Mouse (Mus musculus) stomach, postnatal 0 days (tissue): ENCODE results near the gene Paqr5. TPM values are rescaled to one million over a fixed set of nuclear protein-coding genes. Genes with fewer than 3 reads are reported as not detected.

ENCODE experiments used
- ATAC-seq: fragments of 200-750 bp; cut with Nextera tagmentation; 2 replicates; pipeline ENCODE4 v1.8.0; 2017; ENCODE audit not compliant: low FRiP score, low TSS enrichment
- DNase-seq: peaks from one replicate; pipeline ENCODE4 v3.0.0-alpha.2; 2016; ENCODE audit warnings: low spot score
- H3K27ac ChIP-seq: fragments of 300-500 bp; sonication (generic); replicated peaks from 2 replicates; pipeline ENCODE4 v1.5.1; 2014; ENCODE audit warnings: mild to moderate bottlenecking, control low read depth
- H3K27me3 ChIP-seq: fragments of 300-500 bp; sonication (generic); 2 replicates; pipeline ENCODE4 v1.6.1; 2014; ENCODE audit warnings: low read length; ENCODE audit not compliant: control insufficient read depth, insufficient read depth
- H3K36me3 ChIP-seq: fragments of 300-500 bp; sonication (generic); 2 replicates; pipeline ENCODE4 v1.6.1; 2014; ENCODE audit warnings: low read length, mixed read lengths; ENCODE audit not compliant: control insufficient read depth, insufficient read depth
- H3K4me1 ChIP-seq: fragments of 300-500 bp; sonication (generic); replicated peaks from 2 replicates; pipeline ENCODE4 v1.6.1; 2014; ENCODE audit warnings: antibody characterized with exemption; ENCODE audit not compliant: control insufficient read depth, insufficient read depth
- H3K4me2 ChIP-seq: fragments of 300-500 bp; sonication (generic); replicated peaks from 2 replicates; pipeline ENCODE4 v1.6.1; 2014; ENCODE audit warnings: low read depth, mild to moderate bottlenecking, control low read depth, moderate library complexity
- H3K4me3 ChIP-seq: fragments of 300-500 bp; sonication (generic); 2 replicates; pipeline ENCODE4 v1.5.1; 2014; ENCODE audit warnings: low read depth, low read length, control low read depth
- H3K9ac ChIP-seq: fragments of 300-500 bp; sonication (generic); 2 replicates; pipeline ENCODE4 v1.6.1; 2014; ENCODE audit warnings: mild to moderate bottlenecking, low read length, control low read depth, mixed read lengths
- H3K9me3 ChIP-seq: fragments of 300-500 bp; sonication (generic); 2 replicates; pipeline ENCODE4 v1.6.1; 2016; ENCODE audit warnings: low read length; ENCODE audit not compliant: control insufficient read depth
- CTCF ChIP-seq: IDR thresholded peaks from 2 replicates; pipeline ENCODE4 v1.5.1; 2016; ENCODE audit warnings: antibody characterized with exemption, low read depth, mild to moderate bottlenecking, moderate library complexity
- EP300 ChIP-seq: optimal IDR thresholded peaks from 2 replicates; pipeline ENCODE3; 2016; ENCODE audit warnings: antibody characterized with exemption
- WGBS: fragments of 180-500 bp; shearing (Covaris S2); extraction: QIAGEN DNeasy Blood & Tissue Kit; methylation state at CpG from one replicate; pipeline ENCODE4 v1.1.7; 2014; 5-methylcytosine and 5-hydroxymethylcytosine counted together
- polyA plus RNA-seq: library from polyadenylated mRNA; unstranded; fragments of >200 nt; fragmentation: Nextera tagmentation; extraction: Ambion mirVana; gene quantifications from 2 replicates; pipeline ENCODE4 v1.2.1, GENCODE M21; 2015

Paqr5 gene
- 92.5 and 97.2 TPM in 2 replicates for polyA plus RNA-seq

DNA sequence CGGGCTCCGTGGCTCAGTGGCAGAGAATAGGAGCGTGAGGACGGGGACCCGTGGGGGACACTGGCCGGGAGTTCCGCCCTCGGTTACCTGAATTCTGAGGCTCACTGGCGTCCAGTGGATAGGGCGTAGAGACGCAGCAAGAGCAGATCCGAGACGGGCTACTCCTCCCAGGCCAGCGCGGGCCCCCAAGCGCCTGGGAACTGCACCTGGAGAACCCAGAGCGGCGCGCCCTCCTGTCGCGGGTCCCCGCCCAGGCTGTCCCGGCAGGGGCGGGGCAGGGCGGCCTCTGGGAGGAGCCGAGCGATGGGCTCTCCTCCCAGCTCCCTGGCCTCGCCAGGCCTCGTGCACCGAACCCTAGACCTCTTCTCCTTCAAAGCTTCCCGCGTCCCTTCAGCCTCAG is at the start of gene Paqr5:
Paqr5 (minus strand) TSS at position 257 of the 400 bp plus-strand sequence.
- ATAC-seq, result peak; percentile 90

DNA sequence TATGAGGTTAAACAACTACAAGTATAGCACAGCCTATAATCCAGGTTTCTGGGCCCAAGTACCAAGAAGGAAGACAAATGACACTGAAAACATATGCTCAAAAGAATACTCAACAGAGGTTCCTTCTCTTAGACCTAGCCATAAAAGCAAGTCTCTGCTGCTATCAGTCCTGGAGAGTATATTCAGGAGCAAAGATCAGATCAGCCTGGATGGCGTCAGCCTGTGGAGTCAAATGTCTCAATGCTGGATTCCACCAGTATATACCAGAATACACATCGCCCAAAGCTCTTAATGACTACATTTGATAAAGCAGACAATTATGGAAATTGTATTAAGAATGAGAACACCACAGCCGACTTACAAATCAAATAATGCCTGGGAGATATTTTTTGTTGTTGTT is 35.6 kb upstream of the Paqr5 start:
- Histone ChIP-seq H3K36me3 (no peaks in the 10 kb centered on the region), H3K27me3 (no peaks in the 10 kb centered on the region), H3K4me1 (no peaks in the 10 kb centered on the region), H3K9me3 (no peaks in the 10 kb centered on the region), H3K27ac (no peak overlapping the region), H3K9ac (no peak overlapping the region), H3K4me3 (no peak overlapping the region), H3K4me2 (no peak overlapping the region)
- 89% methylated on average over 3 of the region's 3 CpGs for WGBS
- DNase-seq (no peak), ATAC-seq (no peak)
- no peak for TF ChIP-seq CTCF
- no peak for TF ChIP-seq EP300

More for the DNA sequence above, at the start of gene Paqr5:
- Histone ChIP-seq H3K27me3 (no peaks in the 10 kb centered on the region), H3K4me1 (peaks cover 6% of the 10 kb centered on the region; the same call in 1 of the 2 replicates), H3K36me3 (no peaks in the 10 kb centered on the region), H3K27ac (peak within 1 kb of the TSS; percentile 63), H3K4me3 (peak within 1 kb of the TSS; percentile 51), H3K9me3 (no peaks in the 10 kb centered on the region), H3K9ac (peak within 1 kb of the TSS; percentile 63), H3K4me2 (peak within 1 kb of the TSS; percentile 71)
- WGBS, result under 1% methylated on average over 32 of the region's 32 CpGs
- TF ChIP-seq EP300 (no peak), CTCF (0 out of 2 replicates have a peak, but pooled peaks have one; percentile 9)
- DNase-seq, result peak; percentile 93

- Histone ChIP-seq H3K27me3 (no peaks in the 10 kb centered on the region), H3K9me3 (no peaks in the 10 kb centered on the region), H3K9ac (no peak overlapping the region), H3K4me1 (no peaks in the 10 kb centered on the region), H3K4me3 (no peak overlapping the region), H3K36me3 (no peaks in the 10 kb centered on the region), H3K4me2 (no peak overlapping the region), H3K27ac (no peak overlapping the region)
- TF ChIP-seq CTCF (no peak), EP300 (no peak)
- no peak for DNase-seq
- WGBS, result 90% methylated on average over 2 of the region's 2 CpGs
- no peak for ATAC-seq
Observed at GRCm38 (mm10) chr9:62060431-62060830, 33.8 kb upstream of the Paqr5 start.

GRCm38 (mm10) chr9:62059941-62060340 is 33.3 kb upstream of the Paqr5 start:
- TF ChIP-seq CTCF (no peak), EP300 (no peak)
- H3K9ac ChIP-seq, result no peak overlapping the region
- ATAC-seq, result no peak
- no peak for DNase-seq
- H3K9me3 ChIP-seq, result no peaks in the 10 kb centered on the region
- H3K27me3 ChIP-seq, result no peaks in the 10 kb centered on the region
- no peak overlapping the region for H3K27ac ChIP-seq
- no peaks in the 10 kb centered on the region for H3K36me3 ChIP-seq
- no peaks in the 10 kb centered on the region for H3K4me1 ChIP-seq
- H3K4me2 ChIP-seq, result no peak overlapping the region
- 87% methylated on average over 11 of the region's 11 CpGs for WGBS
- no peak overlapping the region for H3K4me3 ChIP-seq

DNA sequence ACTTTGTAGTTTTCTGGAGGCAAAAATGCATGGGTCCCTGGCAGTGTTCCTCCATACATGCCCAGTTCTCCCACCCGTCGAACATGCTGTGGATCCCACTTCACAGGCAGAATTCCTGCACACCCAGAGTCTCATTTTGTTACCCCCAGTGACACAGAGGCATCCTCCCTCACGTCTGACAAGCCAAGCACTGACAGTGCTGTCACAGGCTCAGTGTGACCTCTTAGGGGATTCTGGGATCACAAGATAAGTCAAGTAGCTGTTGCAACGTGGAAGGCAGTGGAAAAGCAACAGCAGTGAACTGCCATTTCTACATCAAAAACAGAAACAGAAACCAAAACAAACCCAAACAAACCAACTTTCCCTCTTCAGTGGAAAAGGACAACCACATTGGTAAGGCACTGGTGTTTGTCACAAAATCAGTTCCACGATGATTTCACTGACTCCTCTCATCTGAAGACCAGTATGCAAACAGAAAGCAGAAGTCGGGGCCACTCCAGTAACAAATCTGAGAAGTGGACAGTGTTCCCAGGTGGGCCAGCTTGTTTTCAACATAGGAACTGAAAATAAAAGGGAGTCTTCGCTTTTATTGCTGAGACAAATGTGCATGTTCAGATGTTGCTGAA is 31.3 kb upstream of the Paqr5 start:
- Histone ChIP-seq H3K4me3 (no peak overlapping the region), H3K4me2 (no peak overlapping the region), H3K36me3 (no peaks in the 10 kb centered on the region), H3K9ac (no peak overlapping the region), H3K4me1 (no peaks in the 10 kb centered on the region), H3K9me3 (no peaks in the 10 kb centered on the region), H3K27me3 (no peaks in the 10 kb centered on the region), H3K27ac (no peak overlapping the region)
- 72% methylated on average over 7 of the region's 7 CpGs for WGBS
- DNase-seq (no peak), ATAC-seq (no peak)
- TF ChIP-seq EP300 (no peak), CTCF (no peak)

DNA sequence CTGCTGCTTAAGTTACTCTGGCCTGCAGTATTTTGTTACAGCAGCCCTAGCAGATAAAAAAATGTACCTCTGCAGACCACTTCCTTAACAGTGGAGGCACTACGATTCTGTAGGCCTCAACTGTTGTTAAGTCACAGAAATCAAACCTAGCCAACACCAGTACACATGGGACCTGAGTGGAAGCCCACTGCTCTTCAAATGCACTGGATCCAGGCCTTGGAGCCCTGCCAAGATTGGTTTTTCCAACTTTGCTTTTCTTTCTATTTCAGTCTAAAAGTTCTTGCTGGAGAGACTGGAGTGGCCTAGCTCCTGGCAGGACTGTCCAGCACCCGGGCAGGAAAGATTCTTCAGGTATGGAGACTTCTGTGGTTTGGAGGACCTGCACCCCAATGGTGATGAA is 29.6 kb upstream of the Paqr5 start:
- H3K36me3 ChIP-seq, result no peaks in the 10 kb centered on the region
- H3K9ac ChIP-seq, result no peak overlapping the region
- no peak for DNase-seq
- H3K27me3 ChIP-seq, result no peaks in the 10 kb centered on the region
- H3K27ac ChIP-seq, result no peak overlapping the region
- H3K4me1 ChIP-seq, result no peaks in the 10 kb centered on the region
- H3K4me2 ChIP-seq, result no peak overlapping the region
- WGBS, result 85% methylated on average over 2 of the region's 2 CpGs
- H3K4me3 ChIP-seq, result no peak overlapping the region
- ATAC-seq, result no peak
- no peaks in the 10 kb centered on the region for H3K9me3 ChIP-seq
- TF ChIP-seq CTCF (no peak), EP300 (no peak)
